Mouse (Mus musculus) 3134 (cell line): ENCODE measurements around the gene Gm49369.
"Not testable (repeated sequence)": the region's sequence is repeated elsewhere in the genome, so short reads cannot be mapped to it uniquely, and the experiment has no call there.

ENCODE experiments used
- DNase-seq: peaks from one replicate; pipeline ENCODE4 v3.0.0-alpha.2; 2011; ENCODE audit warnings: low spot score; ENCODE audit not compliant: insufficient read length; ENCODE audit errors: extremely low read depth

Gm49369 gene

DNA sequence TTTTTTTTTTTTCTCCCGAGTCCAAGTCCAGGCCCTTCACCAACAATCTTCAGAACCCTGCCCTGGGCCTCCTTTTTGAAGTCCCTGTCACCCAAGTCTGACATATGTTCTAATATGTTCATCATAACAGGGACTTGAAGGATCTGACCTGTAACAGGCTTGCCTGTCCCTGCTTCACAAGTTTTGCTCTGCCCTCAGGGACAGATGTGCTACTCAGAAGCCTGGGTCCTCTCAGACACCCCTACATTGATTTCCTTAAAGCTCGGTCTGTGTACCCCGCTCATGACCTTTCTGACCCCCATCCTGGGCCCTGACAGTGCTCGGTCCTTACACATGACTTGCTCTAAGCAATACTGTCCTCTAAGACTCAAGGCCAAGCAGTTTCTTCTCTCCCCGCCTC is 9.4 kb downstream of the Gm49369 start:
- DNase-seq = no peak

- peak; percentile 78 for DNase-seq
Measured at GRCm38 (mm10) chr7:142371768-142372661, 10.5 kb downstream of the Gm49369 start.

GRCm38 (mm10) chr7:142371398-142371767 is 11.1 kb downstream of the Gm49369 start:
- DNase-seq = peak; percentile 64

DNA sequence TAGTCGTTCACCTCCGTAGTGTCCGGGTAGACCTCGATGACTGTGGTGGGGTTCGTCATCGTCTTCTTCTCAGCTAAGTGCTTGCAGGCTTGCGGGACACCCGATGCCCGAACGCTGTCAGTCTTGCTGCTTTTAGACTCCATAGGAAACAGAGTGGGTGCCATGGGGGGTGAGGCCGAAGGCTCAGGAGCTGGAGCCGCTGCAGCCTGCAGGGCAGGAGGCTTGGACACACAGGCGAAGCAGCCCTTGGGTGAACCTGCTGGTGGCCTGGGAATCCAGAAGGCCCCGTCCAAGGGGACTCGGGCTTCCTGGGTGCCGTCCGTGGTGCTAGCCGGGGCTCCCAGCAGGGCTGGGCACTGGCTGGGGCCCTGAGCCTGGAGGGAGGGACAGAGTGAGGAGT is 11.5 kb downstream of the Gm49369 start:
- DNase-seq = no peak

- no peak for DNase-seq
Measured at GRCm38 (mm10) chr7:142369820-142370219, 12.6 kb downstream of the Gm49369 start.

DNA sequence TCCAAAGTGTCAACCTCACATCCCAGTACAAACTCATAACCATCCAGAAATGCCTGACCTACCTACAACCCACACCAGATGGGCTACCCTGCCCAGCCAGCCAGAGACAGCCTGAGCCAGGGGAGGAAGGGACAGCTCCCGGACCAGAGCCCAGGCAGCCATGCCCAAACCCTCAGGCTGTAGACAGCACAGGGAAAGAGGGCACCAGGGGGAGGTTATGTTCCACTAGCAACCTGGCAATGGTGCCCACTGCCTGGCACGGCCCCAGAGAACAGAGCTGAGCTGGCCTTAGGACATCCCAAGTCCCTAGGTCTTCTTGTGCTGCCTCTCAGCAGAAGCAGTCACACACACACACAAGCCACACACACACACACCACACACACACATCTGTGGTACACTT is 13.6 kb downstream of the Gm49369 start:
- DNase-seq = no peak

GRCm38 (mm10) chr7:142363107-142363506 is 19.4 kb downstream of the Gm49369 start:
- peak; percentile 63 for DNase-seq

GRCm38 (mm10) chr7:142360743-142361142 is 21.7 kb downstream of the Gm49369 start:
- DNase-seq = no peak

DNA sequence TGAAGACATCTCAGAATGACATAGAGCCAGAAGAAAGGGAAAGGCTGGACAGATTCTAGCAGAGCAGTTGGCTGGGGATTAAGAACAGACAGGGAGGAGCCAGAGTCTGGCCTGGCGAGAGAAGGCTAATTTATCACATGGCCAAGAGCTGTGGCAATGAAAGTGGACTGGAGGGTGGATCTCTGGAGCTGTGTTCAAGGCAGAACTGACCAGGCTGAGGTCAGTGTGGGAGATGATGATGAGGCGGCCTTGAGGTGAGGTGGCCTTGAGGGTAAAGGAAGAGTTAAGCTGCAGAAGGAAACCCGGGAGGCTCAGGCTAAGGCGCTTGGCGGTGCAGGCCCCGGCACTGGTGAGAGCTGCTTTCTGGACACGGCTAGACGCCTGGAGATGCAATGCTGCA is 23.3 kb downstream of the Gm49369 start:
- DNase-seq = no peak

GRCm38 (mm10) chr7:142357566-142357965 is 24.9 kb downstream of the Gm49369 start:
- no peak for DNase-seq

DNA sequence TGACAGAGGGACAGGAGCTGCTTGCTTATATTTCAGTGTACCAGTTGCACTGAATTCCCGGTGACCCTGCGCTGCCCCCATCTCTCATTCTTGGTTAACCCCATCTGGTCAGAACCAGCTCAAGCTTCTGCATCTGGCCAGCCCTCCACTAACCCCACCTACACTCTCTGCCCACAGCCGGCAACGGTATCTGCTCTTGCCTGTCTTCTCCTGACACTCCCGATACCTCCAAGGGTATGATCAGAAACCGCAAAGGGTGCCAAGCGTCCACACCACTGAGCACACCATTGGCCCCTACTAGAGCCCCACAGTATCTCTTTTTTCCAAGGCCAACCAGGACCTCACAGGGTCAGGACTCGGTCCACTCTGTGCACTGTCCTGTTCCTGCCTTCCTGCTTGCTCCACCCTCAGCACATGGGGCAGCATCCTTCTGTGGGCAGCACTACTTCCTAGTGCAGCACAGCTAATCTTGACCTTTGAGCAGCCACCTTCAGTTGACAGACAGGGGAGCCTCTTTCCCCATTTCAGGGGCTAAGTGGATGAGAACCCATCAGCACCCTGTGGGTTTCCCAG is 27.7 kb downstream of the Gm49369 start:
- DNase-seq = no peak

GRCm38 (mm10) chr7:142353854-142354253 is 28.6 kb downstream of the Gm49369 start:
- DNase-seq = no peak

DNA sequence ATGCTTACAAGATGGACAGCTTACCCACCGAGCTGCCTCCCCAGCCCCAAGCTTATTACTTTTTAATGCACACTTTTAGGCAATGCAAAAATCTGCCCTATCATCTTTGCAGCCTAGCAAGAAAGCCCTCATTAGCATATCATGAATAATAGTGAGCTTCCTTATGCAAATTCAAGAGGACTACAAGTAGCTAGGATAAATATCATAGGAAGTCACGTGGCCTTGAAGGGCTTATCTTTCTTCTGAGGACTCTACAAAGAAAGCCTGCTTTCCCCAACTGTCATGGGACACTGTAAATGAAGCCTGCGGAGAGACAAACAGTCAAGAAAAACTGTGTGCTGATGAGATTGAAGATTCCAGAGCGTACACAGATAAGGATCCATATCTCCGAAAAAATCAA is 30.9 kb downstream of the Gm49369 start:
- no peak for DNase-seq

GRCm38 (mm10) chr7:142349308-142349961 is 33.0 kb downstream of the Gm49369 start:
- no peak for DNase-seq

DNA sequence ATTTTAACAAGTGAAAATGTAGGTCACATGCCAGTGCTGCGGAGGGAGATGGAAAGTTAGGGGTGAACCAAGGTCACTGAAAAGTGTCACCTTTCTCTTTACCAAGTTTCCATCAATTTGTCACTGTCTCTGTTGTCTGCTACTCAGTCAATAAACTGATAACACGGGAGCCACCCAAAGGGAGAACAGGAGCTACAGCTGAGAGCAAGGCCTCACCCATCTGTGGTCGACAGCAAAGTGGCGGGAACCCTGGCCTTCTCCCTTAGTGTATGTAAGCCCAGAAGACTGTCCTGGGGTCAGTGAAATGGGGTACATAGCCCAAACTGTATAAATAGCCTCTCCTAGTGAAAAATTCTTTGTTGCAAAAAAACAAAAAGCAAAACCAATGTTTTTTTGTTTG is 34.9 kb downstream of the Gm49369 start:
- DNase-seq = no peak

GRCm38 (mm10) chr7:142342247-142342640 is 40.2 kb downstream of the Gm49369 start:
- no peak for DNase-seq

DNA sequence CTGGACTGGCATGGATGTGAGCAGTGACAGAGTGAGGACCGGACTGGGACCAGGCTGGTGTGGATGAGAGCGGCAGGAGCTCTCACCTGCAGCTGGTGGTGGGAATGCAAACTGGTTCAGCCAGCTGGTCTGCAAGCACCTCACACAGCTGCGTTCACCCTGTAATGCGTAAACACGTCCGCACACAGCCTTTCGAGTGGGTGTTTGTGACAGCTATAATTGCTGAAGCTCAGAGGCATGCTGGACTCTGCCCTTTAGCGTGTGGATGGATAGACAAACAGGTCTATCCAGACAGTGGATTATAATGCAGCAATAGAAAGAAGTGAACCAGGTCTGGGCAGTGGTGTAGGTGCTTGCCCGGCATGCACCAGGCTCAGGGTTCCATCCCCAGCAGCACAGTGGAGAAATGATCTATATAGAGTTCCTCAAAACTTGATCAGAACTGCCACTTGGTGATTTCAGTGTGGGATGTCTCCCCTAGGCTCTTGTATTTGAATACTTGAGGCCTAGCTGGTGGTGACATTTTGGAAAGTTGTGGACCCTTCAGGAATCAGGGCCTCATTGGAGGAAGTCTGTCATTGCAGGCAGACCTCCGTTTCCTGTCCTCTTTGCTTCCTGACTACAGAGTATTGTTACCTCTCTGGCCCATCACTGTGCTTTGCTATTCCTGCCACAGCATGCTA is 40.8 kb downstream of the Gm49369 start:
- DNase-seq = no peak

GRCm38 (mm10) chr7:142340269-142340970 is 42.0 kb downstream of the Gm49369 start:
- no peak for DNase-seq

DNA sequence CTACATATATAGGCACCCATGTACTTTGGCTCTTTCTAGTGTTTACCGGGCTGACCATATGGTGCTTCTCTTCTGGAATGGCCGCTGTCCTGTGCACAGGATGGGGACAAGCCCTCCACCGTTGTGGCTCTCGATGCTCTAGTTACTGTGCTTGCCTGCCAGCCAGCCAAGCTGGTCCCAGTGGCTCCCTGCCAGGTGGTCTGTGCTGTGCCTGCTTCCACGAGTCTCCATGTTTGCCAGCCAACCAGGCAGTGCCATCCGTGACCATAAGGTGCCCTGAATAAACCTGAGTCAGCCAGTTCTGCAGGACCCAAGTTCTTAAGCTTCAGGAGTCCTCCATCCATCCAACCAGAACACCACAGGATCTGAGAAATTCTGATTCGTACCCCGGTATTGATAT is 47.3 kb downstream of the Gm49369 start:
- DNase-seq = no peak

DNA sequence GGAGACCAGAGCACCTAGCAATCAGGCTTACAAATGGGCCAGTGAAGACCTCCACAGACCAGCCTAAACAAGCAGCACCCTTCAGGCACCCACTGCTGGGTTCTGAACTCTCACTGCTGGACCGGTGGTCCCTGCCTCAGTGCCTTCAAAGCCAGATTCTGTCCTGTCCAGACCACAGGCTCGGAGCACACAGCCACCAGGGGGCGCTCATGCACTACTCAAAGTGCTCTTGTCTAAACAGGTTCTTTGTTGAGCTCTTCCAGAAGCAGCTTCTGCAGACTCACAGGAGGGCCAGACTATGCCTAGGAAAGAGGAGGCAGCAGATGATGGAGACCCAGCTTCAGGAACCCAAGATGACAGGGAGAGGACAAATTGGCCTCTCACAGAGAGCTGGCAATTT is 48.2 kb downstream of the Gm49369 start:
- DNase-seq = peak; percentile 56

DNA sequence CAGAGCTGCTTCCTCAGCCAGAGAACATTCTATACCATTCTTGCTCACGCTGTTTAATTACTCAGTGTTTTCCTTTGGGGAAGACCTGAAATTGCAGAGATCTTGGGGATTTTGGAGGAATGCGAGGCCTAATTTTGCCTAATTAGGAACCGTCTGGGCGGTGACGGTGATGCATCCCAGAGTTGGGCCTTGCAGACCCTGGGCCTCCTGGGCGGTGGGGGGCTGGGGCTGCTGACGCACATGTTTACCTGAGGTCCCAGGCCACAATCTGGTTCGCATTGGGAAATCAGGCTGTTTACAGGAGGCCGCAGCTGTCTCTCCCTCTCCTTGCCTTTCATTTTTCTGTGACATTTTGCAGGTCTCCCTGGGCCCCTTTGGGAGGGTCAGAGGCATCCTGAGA is 49.7 kb downstream of the Gm49369 start:
- not testable (repeated sequence) for DNase-seq
